Mouse (Mus musculus): ENCODE measurements at regions not wholly inside any gene's neighbourhood (a gene's known extent, or its start where the extent isn't known, plus 50 kb on each side); places are given as distances from the start of the nearest gene placed in this dataset.

DNA sequence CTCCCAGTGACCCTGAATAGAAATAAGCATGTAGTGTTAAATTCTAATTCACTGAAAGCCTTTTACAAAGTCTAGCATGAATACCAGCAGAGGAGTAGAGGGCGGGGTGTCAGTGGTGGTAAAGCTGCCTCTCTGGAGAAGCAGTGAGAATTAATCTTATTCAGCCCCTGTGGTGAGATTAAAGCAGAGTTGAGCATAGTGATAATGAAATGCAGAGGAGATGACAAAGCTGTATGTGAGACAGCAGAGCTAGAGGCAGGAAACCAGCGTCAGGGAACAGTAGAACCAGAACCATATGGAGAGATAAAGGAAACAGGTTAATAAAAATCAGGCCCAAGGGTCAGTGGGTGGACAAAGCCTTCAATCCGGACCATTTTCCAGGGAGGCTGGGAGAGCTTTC, 1827.2 kb downstream of the Poteg start:
- no peak for DNase-seq
- intact Hi-C loops (cut with DNase I): no loop called here

DNA sequence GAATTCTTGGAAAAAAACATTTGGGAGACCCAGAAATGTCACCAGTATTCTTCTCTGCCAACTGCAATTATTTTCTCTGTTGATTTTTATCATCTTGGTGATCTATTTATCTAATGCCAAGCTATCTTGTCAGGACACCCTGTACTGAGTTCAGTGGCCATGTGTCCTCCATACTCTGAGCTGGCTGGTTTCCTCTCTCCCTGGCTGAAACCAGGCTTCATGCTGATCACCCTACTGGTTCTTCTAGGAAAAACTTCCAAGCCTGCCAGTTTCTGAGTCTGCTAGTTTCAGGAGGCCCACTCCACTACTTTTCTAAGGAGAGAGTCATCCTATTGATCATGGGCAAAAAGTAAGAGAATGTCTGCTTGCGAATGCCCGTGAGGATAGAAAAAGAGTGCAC, 1831.2 kb downstream of the Poteg start:
- no peak for DNase-seq
- intact Hi-C loops (cut with DNase I): no loop called here

DNA sequence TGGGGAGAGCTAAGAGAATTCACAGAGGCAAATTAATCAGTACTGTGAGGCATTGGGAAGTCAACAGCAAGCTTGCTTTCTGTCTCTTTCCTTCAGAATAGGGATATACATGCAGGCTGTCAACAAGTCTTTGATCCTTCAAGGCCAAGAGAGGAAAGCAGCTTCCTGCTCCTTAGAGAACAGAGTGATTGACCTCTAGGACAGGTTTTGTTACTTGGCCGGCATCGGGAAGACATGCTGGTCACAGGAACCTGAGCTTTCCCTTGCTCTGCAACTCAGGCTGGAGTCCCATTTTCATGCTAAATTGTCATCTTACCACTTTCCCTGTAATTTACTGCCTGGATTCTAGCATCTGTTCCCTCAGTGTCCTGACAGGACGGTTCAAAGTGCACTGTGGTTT, 1831.8 kb downstream of the Poteg start:
- intact Hi-C loops (cut with DNase I): no loop called here
- no peak for DNase-seq

DNA sequence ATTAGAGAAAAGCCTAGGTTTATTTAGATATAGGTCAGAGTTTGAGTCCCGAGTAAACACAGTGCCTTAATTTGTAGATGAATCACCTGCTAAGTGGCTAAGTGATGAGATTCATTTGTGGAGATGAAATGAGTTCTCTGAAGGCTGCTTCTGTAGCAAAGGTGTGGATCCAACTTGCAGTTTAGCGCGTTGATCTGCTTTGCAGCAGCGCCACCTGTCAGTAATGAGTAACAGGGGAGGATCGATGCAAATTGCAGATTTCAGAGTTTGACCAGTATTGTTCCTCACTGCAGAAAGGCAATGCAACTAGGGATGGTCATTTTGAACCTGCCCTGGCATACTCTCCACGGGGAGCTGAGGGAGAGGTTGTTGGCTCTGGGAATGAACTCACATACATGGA, 1842.9 kb downstream of the Poteg start:
- peak; percentile 2 to 17 for DNase-seq
- intact Hi-C loops (cut with DNase I): loop anchor here (5.0 kb wide), 2 partner anchors 1143 to 1613 kb away; no protein-coding TSS in a partner anchor

Data from heart, postnatal 14 days (tissue).